Mouse (Mus musculus): Measurements from ENCODE around the gene Slc37a1. TPM values are rescaled to one million over a fixed set of nuclear protein-coding genes. Genes with fewer than 3 reads are reported as not detected.

The Slc37a1 gene
- total and polyA plus RNA-seq, 3 experiments: 7.3 to 19.7 (median 9.1) TPM

GRCm38 (mm10) chr17:31275181-31275580 lies 11.4 kb upstream of the Slc37a1 start:
- no peaks in the 10 kb centered on the region for H3K27me3 ChIP-seq (ENCODE audit: control insufficient read depth, insufficient read depth, low read length)
- H3K27ac ChIP-seq: no peak overlapping the region
- H3K9ac ChIP-seq (ENCODE audit: low read depth, low read length): no peak overlapping the region
- H3K4me3 ChIP-seq: no peak overlapping the region
- no peaks in the 10 kb centered on the region for H3K36me3 ChIP-seq (ENCODE audit: control insufficient read depth, insufficient read depth, low read length)
- no peaks in the 10 kb centered on the region for H3K4me1 ChIP-seq (ENCODE audit: control insufficient read depth, insufficient read depth, low read length)
- TF ChIP-seq EP300 (IDR thresholded peaks at IDR 0.05; ENCODE audit: insufficient read depth, low read depth, low read length): no peak
- no peak for TF ChIP-seq POLR2A (IDR thresholded peaks at IDR 0.05; ENCODE audit: insufficient read depth, low read depth, low read length)
- no peak for TF ChIP-seq CTCF (IDR thresholded peaks at IDR 0.05)
- no peaks in the 10 kb centered on the region for H3K79me2 ChIP-seq (replicated peaks; ENCODE audit: control insufficient read depth, insufficient read depth, low read length)
- WGBS: 45% methylated on average over 6 of the region's 6 CpGs
- DNase-seq: no peak
- intact Hi-C loops (cut with DNase I): loop anchor here (10.0 kb wide), 1 partner anchor 140 kb away; no protein-coding TSS in a partner anchor

- intact Hi-C loops (cut with DNase I): loop anchor here (10.0 kb wide), 1 partner anchor 142 kb away; no protein-coding TSS in a partner anchor
- Histone ChIP-seq H3K27me3 (ENCODE audit: control insufficient read depth, insufficient read depth, low read length) (no peaks in the 10 kb centered on the region), H3K79me2 (replicated peaks; ENCODE audit: control insufficient read depth, insufficient read depth, low read length) (no peaks in the 10 kb centered on the region), H3K9ac (ENCODE audit: low read depth, low read length) (no peak overlapping the region), H3K27ac (no peak overlapping the region), H3K4me1 (ENCODE audit: control insufficient read depth, insufficient read depth, low read length) (no peaks in the 10 kb centered on the region), H3K36me3 (ENCODE audit: control insufficient read depth, insufficient read depth, low read length) (no peaks in the 10 kb centered on the region), H3K4me3 (peak overlapping the region; percentile 37)
- no peak for DNase-seq
- TF ChIP-seq EP300 (IDR thresholded peaks at IDR 0.05; ENCODE audit: insufficient read depth, low read depth, low read length): no peak
- no peak for TF ChIP-seq POLR2A (IDR thresholded peaks at IDR 0.05; ENCODE audit: insufficient read depth, low read depth, low read length)
- TF ChIP-seq CTCF (IDR thresholded peaks at IDR 0.05): no peak
- 34% methylated on average over 9 of the region's 9 CpGs for WGBS
These were observed 10.2 kb upstream of the Slc37a1 start for GRCm38 (mm10) chr17:31276207-31276921.

- Histone ChIP-seq H3K4me3 (peak within 1 kb of the TSS; percentile 37), H3K79me2 (replicated peaks; ENCODE audit: control insufficient read depth, insufficient read depth, low read length) (no peaks in the 10 kb centered on the region), H3K27ac (no peak within 1 kb of the TSS), H3K27me3 (ENCODE audit: control insufficient read depth, insufficient read depth, low read length) (no peaks in the 10 kb centered on the region), H3K4me1 (ENCODE audit: control insufficient read depth, insufficient read depth, low read length) (no peaks in the 10 kb centered on the region), H3K36me3 (ENCODE audit: control insufficient read depth, insufficient read depth, low read length) (no peaks in the 10 kb centered on the region), H3K9ac (ENCODE audit: low read depth, low read length) (peak within 1 kb of the TSS; percentile 51)
- intact Hi-C loops (cut with DNase I): loop anchor here (10.0 kb wide), 1 partner anchor 142 kb away; no protein-coding TSS in a partner anchor
- 11% methylated on average over 44 of the region's 44 CpGs for WGBS
- DNase-seq: peak; percentile 97 to 100
- TF ChIP-seq CTCF (IDR thresholded peaks at IDR 0.05): no peak
- TF ChIP-seq EP300 (IDR thresholded peaks at IDR 0.05; ENCODE audit: insufficient read depth, low read depth, low read length): no peak
- no peak for TF ChIP-seq POLR2A (IDR thresholded peaks at IDR 0.05; ENCODE audit: insufficient read depth, low read depth, low read length)
These were observed 9.4 kb upstream of the Slc37a1 start, which contains the start of gene Rsph1 for GRCm38 (mm10) chr17:31276922-31277918. TSS of gene Rsph1 (minus strand) at chr17:31277383.

- no peaks in the 10 kb centered on the region for H3K4me1 ChIP-seq (ENCODE audit: control insufficient read depth, insufficient read depth, low read length)
- 90% methylated on average over 4 of the region's 4 CpGs for WGBS
- no peak for TF ChIP-seq POLR2A (IDR thresholded peaks at IDR 0.05; ENCODE audit: insufficient read depth, low read depth, low read length)
- no peak for TF ChIP-seq EP300 (IDR thresholded peaks at IDR 0.05; ENCODE audit: insufficient read depth, low read depth, low read length)
- no peak for TF ChIP-seq CTCF (IDR thresholded peaks at IDR 0.05)
- no peaks in the 10 kb centered on the region for H3K36me3 ChIP-seq (ENCODE audit: control insufficient read depth, insufficient read depth, low read length)
- H3K4me3 ChIP-seq: no peak overlapping the region
- H3K27me3 ChIP-seq (ENCODE audit: control insufficient read depth, insufficient read depth, low read length): no peaks in the 10 kb centered on the region
- no peak overlapping the region for H3K9ac ChIP-seq (ENCODE audit: low read depth, low read length)
- DNase-seq: no peak
- intact Hi-C loops (cut with DNase I): loop anchor here (10.0 kb wide), 1 partner anchor 143 kb away; no protein-coding TSS in a partner anchor
- no peak overlapping the region for H3K27ac ChIP-seq
- H3K79me2 ChIP-seq (replicated peaks; ENCODE audit: control insufficient read depth, insufficient read depth, low read length): no peaks in the 10 kb centered on the region
These were observed 8.7 kb upstream of the Slc37a1 start for GRCm38 (mm10) chr17:31277931-31278330.

- H3K4me3 ChIP-seq: no peak overlapping the region
- H3K79me2 ChIP-seq (replicated peaks; ENCODE audit: control insufficient read depth, insufficient read depth, low read length): no peaks in the 10 kb centered on the region
- no peak for TF ChIP-seq EP300 (IDR thresholded peaks at IDR 0.05; ENCODE audit: insufficient read depth, low read depth, low read length)
- TF ChIP-seq CTCF (IDR thresholded peaks at IDR 0.05): no peak
- no peak for TF ChIP-seq POLR2A (IDR thresholded peaks at IDR 0.05; ENCODE audit: insufficient read depth, low read depth, low read length)
- intact Hi-C loops (cut with DNase I): loop anchor here (10.0 kb wide), 1 partner anchor 145 kb away; no protein-coding TSS in a partner anchor
- H3K4me1 ChIP-seq (ENCODE audit: control insufficient read depth, insufficient read depth, low read length): no peaks in the 10 kb centered on the region
- no peaks in the 10 kb centered on the region for H3K27me3 ChIP-seq (ENCODE audit: control insufficient read depth, insufficient read depth, low read length)
- WGBS: 76% methylated on average over 9 of the region's 9 CpGs
- H3K27ac ChIP-seq: no peak overlapping the region
- H3K9ac ChIP-seq (ENCODE audit: low read depth, low read length): no peak overlapping the region
- DNase-seq: no peak
- H3K36me3 ChIP-seq (ENCODE audit: control insufficient read depth, insufficient read depth, low read length): no peaks in the 10 kb centered on the region
These were observed 7.1 kb upstream of the Slc37a1 start for GRCm38 (mm10) chr17:31279541-31279940.
